Mouse (Mus musculus): Measurements from ENCODE around the gene Lipc.

Lipc gene

DNA sequence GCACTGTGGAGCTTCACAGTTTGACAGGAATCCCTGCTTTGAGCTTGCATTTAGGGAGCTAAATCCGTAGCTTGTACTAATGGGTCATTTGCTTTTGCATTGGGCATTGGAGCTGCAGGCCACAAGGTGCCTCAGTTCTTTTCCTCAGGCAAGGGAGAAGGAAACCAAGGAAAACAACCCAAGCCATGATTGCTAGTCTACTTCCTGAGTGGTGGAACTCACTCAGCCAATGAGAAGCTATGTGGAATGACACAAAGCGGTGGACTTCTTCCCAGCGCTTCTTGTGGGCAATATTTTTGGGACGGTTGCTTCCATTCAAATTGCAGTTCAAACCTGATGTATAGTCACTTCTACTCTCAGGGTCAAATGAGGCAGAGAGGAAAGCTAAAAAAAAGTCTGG is at the start of gene Lipc:
TSS of gene Lipc (minus strand) at position 101 of the 400 bp plus-strand sequence.
- no peak for DNase-seq (ENCODE audit: low read depth, low spot score)

DNA sequence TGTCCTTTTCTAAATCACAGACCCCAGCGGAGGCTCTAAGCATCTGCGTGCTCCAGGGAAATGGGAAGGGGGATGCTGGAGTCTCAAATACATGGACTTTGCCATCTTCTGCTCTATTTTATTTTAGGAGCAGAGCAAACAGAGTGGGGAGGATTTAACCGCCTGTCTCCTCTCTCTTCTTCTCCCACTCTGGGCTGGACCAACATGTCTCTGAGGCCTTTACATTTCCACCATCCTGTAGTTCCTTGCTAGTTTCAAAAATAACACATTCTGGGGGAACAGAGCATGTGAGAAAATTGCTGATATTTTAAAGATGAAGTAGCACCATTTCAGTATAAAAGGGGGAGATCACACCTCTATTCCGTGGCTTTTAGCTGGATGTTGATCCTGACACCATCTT is 47.1 kb upstream of the Lipc start:
- DNase-seq (ENCODE audit: low read depth, low spot score): no peak

DNA sequence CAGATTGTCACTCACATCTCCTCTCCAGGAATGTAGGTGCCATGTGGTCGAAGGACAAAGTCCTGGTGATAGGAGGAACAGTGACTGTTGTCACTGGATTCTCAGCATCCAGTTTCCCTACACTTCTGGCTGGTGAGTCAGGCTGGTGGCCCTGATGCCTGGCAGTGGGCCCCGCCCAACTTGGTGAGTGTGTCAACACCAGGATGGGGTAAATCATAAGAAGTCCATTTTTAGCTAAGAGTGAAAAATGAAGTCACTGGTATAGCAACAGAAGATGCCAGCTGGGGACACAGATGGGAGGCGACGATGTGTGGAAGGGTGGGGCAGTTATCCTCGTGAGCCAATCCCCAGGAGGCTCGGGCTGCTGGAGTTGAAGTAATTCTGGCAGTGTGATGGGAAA is 46.7 kb upstream of the Lipc start:
- DNase-seq (ENCODE audit: low read depth, low spot score): peak; percentile 64

DNA sequence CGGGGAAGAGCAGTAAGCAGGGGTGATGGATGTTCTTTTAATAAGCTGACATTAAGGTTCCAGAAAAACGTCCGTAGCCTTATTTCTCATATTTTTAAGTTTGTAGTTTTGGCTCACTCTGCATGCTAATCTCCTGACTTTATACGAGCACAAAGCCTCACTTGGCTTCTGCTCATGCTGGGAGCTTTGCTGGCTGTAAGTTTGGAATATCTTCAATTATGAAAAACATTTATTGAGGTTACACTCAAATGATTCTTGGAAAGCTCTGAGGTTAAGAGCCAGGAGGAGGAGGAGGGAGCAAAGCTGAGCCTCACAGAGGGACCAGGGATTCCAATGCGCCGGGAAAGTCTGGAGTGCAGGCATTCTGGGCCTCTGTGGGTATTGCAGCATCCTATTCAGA is 41.3 kb upstream of the Lipc start:
- DNase-seq (ENCODE audit: low read depth, low spot score): no peak

DNA sequence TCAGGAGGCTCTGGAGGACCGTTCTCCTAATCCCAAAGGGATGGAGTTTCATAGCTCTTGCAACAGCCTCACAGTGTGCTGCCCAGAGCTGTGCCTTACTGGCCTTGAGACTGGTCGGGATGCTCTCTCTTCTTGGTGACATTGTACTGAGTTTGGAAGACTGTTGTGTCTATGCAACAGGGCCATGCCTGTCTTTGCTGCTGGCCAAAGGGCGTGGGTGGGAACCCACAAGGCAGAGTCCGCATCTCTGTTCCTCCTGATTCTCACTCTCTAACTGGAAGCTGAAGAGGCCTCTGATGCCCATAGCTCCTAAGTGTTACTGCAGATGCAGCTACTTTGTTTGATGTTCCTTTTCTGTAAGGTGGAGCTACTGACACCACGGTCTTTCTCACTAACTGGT is 39.4 kb upstream of the Lipc start:
- no peak for DNase-seq (ENCODE audit: low read depth, low spot score)

DNA sequence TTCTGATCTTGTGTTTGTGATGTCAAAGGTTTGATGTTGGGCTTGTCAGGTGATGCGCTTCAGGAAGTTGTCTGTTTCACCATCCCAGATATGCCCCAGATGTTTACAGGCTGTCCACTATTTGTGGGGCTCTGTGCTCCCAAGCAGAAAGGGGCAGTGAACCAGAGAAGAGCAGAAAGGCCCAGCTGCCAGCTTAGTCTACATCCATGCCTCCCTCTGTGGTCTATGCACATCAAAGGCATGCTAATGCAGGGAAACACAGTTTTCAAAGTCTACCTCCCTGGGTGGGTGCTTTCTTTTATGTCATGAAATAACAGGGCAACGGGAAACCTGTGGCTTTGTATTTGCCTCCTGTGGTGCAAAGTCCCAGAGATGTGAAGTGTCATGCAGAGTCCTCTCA is 35.2 kb upstream of the Lipc start:
- no peak for DNase-seq (ENCODE audit: low read depth, low spot score)

DNA sequence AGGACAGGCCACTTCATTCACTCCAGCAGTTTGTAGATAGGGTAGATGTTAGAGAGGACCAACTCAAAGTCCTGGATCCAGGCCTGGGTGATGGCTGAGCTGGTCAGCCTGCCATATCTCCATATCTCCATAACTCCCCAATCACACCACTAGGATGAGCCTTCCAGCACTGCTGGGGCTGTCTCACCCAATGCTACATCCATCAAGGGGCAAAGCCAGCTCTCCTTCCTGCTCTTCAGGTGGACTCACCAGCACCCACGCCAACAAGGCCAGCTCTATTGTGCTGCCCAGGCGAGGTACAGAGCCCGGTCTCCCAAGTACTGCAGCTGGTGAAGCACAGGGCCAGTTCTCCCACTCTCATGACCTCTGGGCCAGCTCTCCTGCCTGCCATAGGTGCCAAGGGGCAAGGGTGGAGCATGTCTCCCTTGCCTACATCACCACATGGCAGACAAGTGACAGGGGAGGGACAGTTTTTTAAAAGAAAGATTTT is 31.0 kb upstream of the Lipc start:
- DNase-seq (ENCODE audit: low read depth, low spot score): no peak

DNA sequence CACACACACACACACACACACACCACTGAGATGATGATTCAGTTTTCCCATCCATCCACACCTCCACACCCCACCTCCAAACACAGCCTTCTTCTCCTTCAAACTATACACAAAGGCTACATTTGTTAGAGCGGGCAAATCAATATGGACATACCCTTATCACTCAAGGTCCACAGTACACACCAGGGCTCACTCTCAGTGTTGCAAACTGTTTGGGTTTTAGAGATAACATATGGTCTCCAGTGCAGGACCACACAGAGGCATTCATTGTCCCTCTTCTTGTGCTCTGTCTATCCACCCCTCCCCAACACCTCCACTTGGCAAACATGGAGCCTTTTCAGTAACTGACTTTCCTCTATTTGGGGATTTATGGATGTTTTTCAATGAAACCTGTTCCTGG is 29.7 kb upstream of the Lipc start:
- DNase-seq (ENCODE audit: low read depth, low spot score): no peak

DNA sequence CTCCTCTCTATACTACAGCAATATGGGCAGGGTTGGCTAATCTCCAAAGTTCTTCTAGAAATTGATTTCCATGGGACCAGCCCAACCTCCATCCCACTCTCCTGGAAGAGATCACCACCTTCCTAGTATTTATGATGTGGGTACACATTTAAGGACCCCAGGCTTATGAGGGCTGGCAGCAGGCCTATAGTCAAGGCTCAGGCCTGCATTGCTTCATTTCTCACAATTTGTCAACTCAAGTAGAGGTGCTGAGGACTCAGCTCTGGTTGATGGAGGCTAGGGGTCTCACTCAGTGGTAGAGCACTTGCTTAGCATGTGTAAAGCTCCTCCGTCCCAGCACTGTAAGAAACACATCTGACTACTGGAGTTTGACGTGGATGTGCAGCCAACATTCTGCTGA is 27.6 kb upstream of the Lipc start:
- DNase-seq (ENCODE audit: low read depth, low spot score): no peak

DNA sequence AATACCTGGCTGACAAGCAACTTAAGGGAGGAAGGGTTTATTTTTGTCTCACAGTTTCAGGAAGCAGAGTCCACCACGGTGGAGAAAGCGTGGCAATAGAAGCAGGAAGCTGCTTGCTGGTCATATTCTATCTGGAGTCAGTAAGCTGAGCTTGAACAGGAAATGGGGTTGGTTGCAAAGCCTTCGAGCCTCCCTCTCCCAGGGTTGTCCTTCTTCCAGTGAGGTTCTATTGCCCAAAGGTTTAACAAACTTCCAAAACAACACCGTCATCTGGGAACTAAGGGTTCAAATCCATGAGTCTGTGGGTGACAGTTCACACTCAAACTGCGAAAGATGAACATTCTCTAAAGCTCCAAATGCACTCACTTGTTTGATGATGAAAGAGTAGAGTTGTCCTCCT is 27.1 kb upstream of the Lipc start:
- DNase-seq (ENCODE audit: low read depth, low spot score): no peak

DNA sequence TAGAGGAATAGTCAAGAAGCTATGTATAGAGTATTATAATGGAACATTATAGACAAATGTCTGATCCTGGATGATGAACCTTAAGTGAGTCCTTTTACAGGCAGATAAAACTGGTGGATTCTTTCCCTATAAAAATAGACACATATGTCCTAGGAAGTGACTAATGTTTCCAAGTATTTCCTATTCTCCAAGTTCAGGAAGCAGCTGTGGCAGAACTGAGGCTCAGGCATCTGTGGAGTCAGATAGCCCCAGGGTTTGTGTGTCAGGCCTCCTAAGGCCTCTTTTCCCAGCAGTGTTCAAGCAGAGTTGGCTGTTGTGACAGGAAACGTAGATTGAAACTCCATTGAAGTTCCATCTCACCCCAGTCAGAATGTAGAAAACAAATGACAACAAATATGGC is 25.4 kb upstream of the Lipc start:
- DNase-seq (ENCODE audit: low read depth, low spot score): peak; percentile 76

DNA sequence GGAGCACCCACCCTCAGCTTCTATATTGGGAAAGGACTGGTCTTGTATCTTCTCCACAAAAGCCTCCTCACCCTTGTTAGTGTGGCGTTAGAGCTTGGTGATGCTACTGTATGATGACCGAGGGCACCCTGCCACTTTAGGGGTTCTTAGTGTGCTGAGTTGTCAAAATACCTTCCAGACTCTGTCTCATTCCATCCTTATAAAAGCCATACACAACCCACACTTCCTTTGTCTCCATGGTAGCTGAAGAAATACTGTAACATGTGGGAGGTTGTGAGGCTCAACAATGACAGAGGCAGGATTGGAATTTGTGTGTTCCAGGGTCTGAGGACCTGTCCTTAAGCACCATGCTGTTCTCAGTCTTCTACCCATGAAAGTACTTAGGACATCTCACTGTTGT is 23.9 kb upstream of the Lipc start:
- DNase-seq (ENCODE audit: low read depth, low spot score): no peak

DNA sequence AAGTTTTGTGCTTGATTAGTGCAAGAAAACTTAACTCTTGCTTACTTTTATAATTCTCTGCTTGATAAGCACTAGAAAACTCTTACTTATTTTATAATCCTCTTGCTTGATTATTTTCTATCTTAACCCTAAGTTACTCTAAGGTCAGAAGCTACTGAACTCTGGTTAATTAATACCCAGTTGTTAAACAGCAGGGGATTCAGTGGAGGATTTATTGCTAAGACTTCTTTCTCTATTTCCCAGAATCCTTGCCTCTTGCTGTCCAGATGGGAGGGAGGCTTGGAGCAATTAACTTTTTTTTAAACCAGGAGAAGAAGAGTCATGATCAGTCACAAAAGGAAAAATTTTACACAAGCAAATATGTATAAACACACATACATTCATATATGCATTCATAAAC is 21.3 kb upstream of the Lipc start:
- no peak for DNase-seq (ENCODE audit: low read depth, low spot score)

DNA sequence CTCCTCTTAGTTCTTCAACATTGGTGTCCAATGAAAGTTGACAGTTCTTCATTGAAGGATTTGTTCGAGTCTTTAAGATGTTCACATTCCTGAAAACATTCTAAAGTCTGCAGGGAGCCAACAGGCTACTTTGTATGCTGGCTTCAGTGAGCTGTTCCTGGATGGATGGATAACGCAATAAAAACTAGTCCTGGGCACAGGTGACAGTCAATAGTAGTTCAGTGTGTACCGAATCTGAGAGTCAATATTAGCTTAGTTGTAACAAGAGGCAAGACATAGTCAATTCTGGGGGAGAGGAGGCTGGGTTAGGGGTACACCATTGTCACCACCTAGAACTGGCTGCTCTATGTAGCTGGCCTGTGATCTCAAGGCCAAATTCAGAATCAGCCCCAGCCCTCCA is 17.2 kb upstream of the Lipc start:
- DNase-seq (ENCODE audit: low read depth, low spot score): no peak

DNA sequence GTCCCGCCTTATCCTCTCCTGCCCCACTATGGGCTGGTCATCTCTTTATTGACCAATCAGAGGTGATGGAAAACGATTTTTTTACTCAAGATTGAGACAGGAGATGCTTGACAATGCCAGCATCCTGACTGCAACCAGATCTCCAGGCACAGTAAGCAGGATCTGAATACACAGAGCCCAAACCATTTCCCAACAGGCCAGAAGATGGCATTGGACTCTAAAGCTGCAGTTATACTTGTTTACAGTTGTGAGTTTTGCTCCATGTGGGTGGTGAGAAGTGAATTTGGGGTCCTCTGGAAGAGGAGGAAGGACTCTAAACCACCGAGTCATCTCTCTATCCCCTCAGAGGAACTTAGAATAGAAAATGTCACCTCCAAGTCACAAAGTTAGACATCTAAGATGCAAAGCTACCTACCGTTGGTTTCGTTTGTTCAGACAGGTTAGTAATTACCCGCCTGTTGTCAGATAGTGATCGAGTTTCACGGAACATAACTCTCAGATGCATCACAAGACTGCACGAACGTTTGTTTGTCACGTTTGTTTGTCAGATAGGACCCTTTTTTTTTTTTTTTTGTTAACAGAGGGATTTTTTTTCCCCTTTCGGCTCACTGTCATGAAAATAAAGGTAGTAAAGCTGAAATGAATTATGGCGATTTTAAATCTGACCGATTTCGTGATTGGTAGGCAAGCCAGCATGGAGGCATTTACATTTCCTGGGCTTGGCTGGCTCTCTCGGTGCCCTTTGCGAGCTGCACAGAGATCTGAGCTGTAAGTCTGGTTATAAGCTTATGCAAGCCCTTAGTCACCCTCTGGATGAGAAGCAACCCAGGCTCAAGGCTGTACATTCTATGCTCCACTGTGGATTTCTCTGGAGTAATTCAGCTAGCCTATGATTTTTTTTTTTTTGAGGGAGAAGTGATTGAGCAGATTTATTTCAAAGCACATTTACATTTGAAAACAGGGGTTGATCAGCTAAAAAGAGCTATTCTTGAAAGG is 14.3 kb upstream of the Lipc start:
- no peak for DNase-seq (ENCODE audit: low read depth, low spot score)

DNA sequence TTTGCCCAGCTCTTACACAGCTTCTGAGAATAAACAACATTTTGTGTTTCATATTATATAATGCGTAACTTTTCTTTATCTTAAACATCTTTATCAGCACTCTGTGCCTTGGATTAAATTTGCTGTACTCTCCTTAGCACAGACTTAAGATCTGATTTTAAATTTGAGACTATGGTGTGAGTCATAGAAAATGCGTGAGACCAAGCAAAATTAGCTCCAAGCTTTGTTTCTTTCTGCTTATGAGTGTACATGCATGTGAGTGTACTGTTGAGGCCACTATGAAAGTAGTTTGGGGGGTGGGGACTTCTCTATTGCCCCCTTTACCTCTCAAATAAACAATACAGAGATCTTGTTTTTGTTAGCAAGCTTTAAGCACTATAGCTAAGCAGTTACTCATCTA is 13.4 kb upstream of the Lipc start:
- no peak for DNase-seq (ENCODE audit: low read depth, low spot score)

DNA sequence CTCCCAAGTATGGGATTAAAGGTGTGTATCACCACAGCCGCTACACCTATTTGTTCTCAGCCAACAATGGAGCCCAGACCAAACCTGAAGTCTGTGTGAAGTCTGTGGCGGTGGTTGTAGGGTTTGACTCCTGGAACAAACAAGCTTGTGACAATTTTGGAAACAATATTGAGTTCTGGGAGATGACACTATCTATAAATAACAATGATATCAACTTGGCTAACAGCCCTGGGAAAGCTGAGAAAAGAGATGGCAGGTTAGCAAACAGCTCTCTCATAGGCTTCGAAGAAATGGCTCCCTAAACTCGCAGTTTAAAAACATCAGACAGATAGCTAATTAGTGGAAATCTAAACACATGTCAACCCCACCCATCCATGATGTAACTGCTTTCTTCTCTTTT is 13.0 kb upstream of the Lipc start:
- DNase-seq (ENCODE audit: low read depth, low spot score): no peak

DNA sequence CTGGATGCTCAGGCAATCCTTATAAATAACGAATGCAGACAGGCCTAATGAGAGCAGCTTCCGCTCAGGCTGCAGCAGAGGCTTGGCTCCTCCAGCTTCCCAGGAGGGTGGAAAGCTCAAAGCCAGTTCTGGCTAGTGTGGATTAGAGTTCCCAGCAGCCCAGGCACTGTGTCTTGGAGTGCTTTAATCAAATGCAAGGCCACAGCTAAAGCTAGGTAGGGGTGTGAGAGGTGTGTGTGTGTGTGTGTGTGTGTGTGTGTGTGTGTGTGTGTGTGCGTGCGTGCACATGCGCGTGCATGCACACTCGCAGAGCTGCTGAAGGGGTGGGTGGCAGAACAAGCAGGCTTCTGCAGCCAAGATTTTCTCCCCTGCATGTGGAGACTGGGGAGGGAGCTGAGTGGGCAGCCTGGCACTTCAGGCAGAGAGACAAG is 11.4 kb upstream of the Lipc start:
- DNase-seq (ENCODE audit: low read depth, low spot score): no peak

DNA sequence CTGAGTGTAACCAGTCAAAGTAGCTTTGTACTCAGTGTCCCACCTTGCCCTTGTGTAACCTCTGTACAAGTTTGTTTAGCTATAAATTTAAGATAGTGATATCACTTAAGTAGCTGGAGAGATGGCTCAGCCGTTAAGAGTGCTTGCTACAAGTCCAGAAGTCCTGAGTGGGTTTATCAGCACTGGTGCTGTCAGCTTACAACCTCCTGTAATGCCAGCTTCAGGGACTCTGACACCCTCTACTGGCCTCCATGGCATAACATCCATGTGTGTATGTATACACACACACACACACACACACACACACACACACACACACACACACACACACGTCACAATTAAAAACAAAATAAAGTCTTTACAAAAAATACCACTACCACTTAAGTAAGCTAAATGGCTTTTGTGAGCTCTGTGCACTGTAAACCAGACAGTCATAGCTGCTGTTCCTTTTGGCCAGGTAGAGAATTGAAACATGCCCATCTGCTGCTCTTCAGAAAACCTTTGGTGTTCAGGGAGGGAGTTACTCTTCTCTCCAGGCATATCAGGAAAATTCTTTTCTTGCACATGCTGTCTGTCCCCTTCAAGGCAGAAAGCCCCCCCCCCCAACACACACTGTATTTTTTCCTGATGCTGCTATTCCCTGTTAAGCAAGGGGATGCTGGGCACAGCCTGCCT is 10.9 kb upstream of the Lipc start:
- DNase-seq (ENCODE audit: low read depth, low spot score): no peak

DNA sequence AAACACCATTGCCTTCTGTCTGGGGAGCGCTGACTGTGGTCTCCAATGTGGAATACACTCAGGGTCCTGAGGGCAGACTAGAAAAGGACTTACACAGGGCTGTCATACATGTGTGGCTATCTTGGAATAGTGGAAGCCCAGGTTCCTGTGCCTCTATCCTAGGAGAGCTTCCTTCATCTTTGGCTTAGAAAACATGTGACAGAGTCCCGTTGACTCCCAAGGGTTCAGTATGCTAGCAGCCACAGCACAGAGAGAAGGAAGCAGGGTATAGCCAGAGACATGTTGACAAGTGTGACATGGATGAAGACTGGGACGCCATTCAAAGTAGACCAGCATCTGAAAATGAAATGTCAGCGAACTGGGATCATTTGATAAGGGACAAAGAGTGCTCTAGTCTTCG is 8.3 kb upstream of the Lipc start:
- DNase-seq (ENCODE audit: low read depth, low spot score): no peak

DNA sequence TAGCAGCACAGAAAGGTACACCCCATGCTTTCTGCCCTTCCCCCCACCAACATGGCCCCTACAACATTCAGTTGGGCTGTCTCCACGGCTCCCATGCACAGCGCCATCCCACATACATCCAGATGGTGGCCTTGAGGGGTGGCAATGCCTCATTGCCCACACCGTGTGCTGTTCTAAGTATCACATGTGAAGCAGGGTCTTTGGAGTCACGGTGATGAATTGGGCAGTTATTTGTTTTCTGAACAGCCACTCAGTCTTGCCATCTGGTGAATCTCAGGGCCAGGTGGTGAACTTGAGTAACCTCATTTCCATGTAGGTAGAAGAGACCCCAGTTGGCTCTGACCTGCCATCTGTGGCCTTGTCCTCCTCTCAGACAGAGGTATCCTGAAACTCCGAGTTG is 7.8 kb upstream of the Lipc start:
- DNase-seq (ENCODE audit: low read depth, low spot score): no peak

DNA sequence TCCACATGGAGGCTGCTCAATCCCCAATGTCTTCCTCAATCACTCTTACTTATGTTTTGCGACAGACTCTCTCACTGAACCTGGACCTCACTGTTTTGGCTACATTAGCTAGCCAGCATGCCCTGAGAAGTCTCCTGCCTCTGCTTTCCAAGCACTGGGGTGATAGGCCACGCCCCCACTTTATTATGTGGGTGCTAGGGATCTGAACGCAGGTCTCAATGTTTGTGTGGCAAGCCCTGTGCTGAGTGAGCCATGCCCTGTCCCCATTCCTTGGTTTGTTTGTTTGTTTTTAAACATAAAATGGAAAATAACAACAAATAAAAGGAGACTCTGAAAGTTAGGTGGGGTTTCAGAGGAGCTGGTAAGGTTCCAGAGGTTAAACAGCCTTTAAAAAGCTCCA is 7.4 kb upstream of the Lipc start:
- no peak for DNase-seq (ENCODE audit: low read depth, low spot score)

DNA sequence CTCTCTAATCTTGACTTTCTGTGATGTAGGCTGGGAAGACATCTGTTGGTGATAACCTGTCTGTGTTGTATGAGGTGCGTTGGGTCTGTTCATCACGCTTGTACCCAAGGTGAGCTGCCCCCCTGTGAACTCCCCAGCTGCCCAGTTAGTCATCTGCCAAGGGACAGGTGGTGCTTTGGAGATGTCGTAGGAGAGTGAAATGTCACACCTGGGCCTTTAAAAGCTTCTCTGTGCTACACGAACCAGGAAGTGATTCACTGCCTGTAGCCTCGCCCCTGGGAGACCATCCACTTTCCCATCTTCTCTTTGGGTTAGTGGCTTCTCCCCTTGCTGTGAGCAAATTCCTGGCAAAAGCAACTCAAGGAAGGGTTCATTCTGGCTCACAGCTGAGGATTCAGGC is 6.4 kb upstream of the Lipc start:
- DNase-seq (ENCODE audit: low read depth, low spot score): no peak

Data from 3T3-L1 (cell line).